Comparison of ENCODE assay signal across 8 mouse cellular contexts in the genomic region with DNA sequence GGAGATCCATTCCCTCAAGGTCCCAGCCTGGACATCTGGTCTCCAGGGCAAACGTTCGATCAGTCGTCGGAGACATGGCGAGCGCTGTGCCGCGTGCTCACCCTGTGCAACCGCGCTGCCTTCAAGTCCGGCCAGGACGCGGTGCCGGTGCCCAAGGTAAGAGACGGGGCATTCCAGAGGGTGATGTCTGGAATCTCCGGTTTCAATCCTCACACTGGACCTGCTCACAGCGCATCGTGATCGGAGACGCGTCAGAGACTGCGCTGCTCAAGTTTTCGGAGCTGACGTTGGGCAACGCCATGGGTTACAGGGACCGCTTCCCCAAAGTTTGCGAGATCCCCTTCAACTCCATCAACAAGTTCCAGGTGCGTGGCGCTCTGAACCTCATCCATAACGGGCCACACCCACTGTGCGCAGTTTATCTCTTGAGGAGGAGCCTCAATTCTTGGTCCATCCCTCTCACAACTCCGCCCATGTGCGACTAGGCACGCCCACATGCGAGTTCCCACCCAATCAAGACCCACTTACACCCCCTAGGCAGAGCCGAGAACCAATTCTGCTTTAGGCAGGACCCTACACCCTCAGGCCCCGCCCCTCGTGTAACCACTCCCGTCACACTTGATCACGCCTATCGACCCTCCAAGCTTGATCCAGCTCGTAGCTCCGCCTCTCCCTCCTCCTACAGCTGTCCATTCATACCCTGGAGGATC. TPM values are rescaled to one million over a fixed set of nuclear protein-coding genes. Genes with fewer than 3 reads are reported as not detected.
DNase-seq lines count a peak whose midpoint lies in the region; ATAC-seq and TF ChIP-seq lines count a peak whose summit lies in the region.

No protein-coding gene starts in this region.

- ATAC-seq in cerebellum, adult (ENCODE audit: insufficient number of reproducible peaks, low FRiP score, low TSS enrichment) = no peak
- peak; percentile 88 for ATAC-seq in embryonic facial prominence, embryonic 12.5 days (ENCODE audit: insufficient number of reproducible peaks, insufficient read depth, low FRiP score, low TSS enrichment)
- peak; percentile 88 for ATAC-seq in heart, embryonic 11.5 days (replicated peaks; ENCODE audit: insufficient number of reproducible peaks, low FRiP score, low TSS enrichment)
- ATAC-seq in kidney, embryonic 14.5 days (ENCODE audit: low FRiP score, low TSS enrichment) = peak; percentile 96

- peaks cover 39% of the 10 kb centered on the region for H3K27me3 ChIP-seq in embryonic facial prominence, embryonic 12.5 days
- peaks cover 41% of the 10 kb centered on the region for H3K27me3 ChIP-seq in heart, embryonic 11.5 days (ENCODE audit: control insufficient read depth, insufficient read depth, low read length)
- peaks cover 20% of the 10 kb centered on the region; the same call in 1 of the 2 replicates for H3K27me3 ChIP-seq in kidney, embryonic 14.5 days (ENCODE audit: control insufficient read depth, insufficient read depth, low read length)
- H3K27me3 ChIP-seq in liver, adult 2 months (ENCODE audit: control insufficient read depth, insufficient read depth, low read length) = no peaks in the 10 kb centered on the region
- H3K27me3 ChIP-seq in splenic B cell, adult 2 months (ENCODE audit: control insufficient read depth, insufficient read depth, low read length, poor library complexity, severe bottlenecking) = 0 out of 2 replicates have a peak, but pooled peaks cover 2% of the 10 kb centered on the region

- H3K27ac ChIP-seq in embryonic facial prominence, embryonic 12.5 days = no peak overlapping the region
- H3K27ac ChIP-seq in heart, embryonic 11.5 days (ENCODE audit: low read depth, low read length) = no peak overlapping the region
- no peak overlapping the region for H3K27ac ChIP-seq in kidney, embryonic 14.5 days (ENCODE audit: low read depth, low read length)
- H3K27ac ChIP-seq in liver, adult 2 months (replicated peaks; ENCODE audit: insufficient read depth, low read depth, low read length) = no peak overlapping the region

- TF ChIP-seq POLR2A in liver, adult 2 months (IDR thresholded peaks at IDR 0.05; ENCODE audit: extremely low read depth, insufficient read depth, low read length) = no peak

- no peak overlapping the region for H3K9ac ChIP-seq in embryonic facial prominence, embryonic 12.5 days
- H3K9ac ChIP-seq in heart, embryonic 11.5 days (ENCODE audit: low read depth, low read length) = no peak overlapping the region
- H3K9ac ChIP-seq in kidney, embryonic 14.5 days (ENCODE audit: low read depth, low read length) = peak overlapping the region; percentile 24; the same call in 1 of the 2 replicates
- H3K9ac ChIP-seq in liver, adult 2 months (ENCODE audit: low read depth, low read length) = no peak overlapping the region

- peak; percentile 67 to 82 for DNase-seq in cerebellum, postnatal 10 days
- DNase-seq in liver, adult 2 months (ENCODE audit: extremely low read depth, low read depth, low spot score) = peak; percentile 40
- DNase-seq in monocyte, adult 2 months (ENCODE audit: low read depth in 1 of 2, low spot score in 2 of 2) = peak; percentile 22 to 39
- DNase-seq in splenic B cell, adult 2 months (ENCODE audit: low read depth, low spot score) = peak; percentile 85

- no peak for TF ChIP-seq CTCF in liver, adult 2 months (IDR thresholded peaks at IDR 0.05; ENCODE audit: low read depth, low read length)

- H3K9me3 ChIP-seq in embryonic facial prominence, embryonic 12.5 days = no peaks in the 10 kb centered on the region
- H3K9me3 ChIP-seq in heart, embryonic 11.5 days (replicated peaks; ENCODE audit: control insufficient read depth, low read length) = no peaks in the 10 kb centered on the region
- no peaks in the 10 kb centered on the region for H3K9me3 ChIP-seq in kidney, embryonic 14.5 days (ENCODE audit: control insufficient read depth, low read length)

- H3K36me3 ChIP-seq in embryonic facial prominence, embryonic 12.5 days = no peaks in the 10 kb centered on the region
- H3K36me3 ChIP-seq in heart, embryonic 11.5 days (ENCODE audit: control insufficient read depth, insufficient read depth, low read length) = no peaks in the 10 kb centered on the region
- H3K36me3 ChIP-seq in kidney, embryonic 14.5 days (ENCODE audit: control insufficient read depth, insufficient read depth, low read length) = no peaks in the 10 kb centered on the region
- no peaks in the 10 kb centered on the region for H3K36me3 ChIP-seq in liver, adult 2 months (ENCODE audit: control insufficient read depth, insufficient read depth, low read length)
- H3K36me3 ChIP-seq in splenic B cell, adult 2 months (ENCODE audit: control insufficient read depth, insufficient read depth, low read length, poor library complexity, severe bottlenecking) = no peaks in the 10 kb centered on the region

- H3K79me2 ChIP-seq in liver, adult 2 months (ENCODE audit: control insufficient read depth, insufficient read depth, low read length) = no peaks in the 10 kb centered on the region

- H3K4me1 ChIP-seq in embryonic facial prominence, embryonic 12.5 days = peaks cover 3% of the 10 kb centered on the region
- no peaks in the 10 kb centered on the region for H3K4me1 ChIP-seq in heart, embryonic 11.5 days (ENCODE audit: control insufficient read depth, insufficient read depth, low read length)
- H3K4me1 ChIP-seq in kidney, embryonic 14.5 days (ENCODE audit: control insufficient read depth, insufficient read depth, low read length) = 0 out of 2 replicates have a peak, but pooled peaks cover 7% of the 10 kb centered on the region
- H3K4me1 ChIP-seq in liver, adult 2 months (ENCODE audit: control insufficient read depth, insufficient read depth, low read length) = peaks cover 13% of the 10 kb centered on the region

- peak overlapping the region; percentile 54 for H3K4me2 ChIP-seq in embryonic facial prominence, embryonic 12.5 days (replicated peaks)
- peak overlapping the region; percentile 56 for H3K4me2 ChIP-seq in heart, embryonic 11.5 days
- peak overlapping the region; percentile 58 for H3K4me2 ChIP-seq in kidney, embryonic 14.5 days (replicated peaks; ENCODE audit: low read depth, low read length)

- H3K4me3 ChIP-seq in embryonic facial prominence, embryonic 12.5 days = peak overlapping the region; percentile 26
- H3K4me3 ChIP-seq in heart, embryonic 11.5 days (ENCODE audit: low read depth, low read length) = peak overlapping the region; percentile 26
- H3K4me3 ChIP-seq in kidney, embryonic 14.5 days (ENCODE audit: low read length) = peak overlapping the region; percentile 27
- H3K4me3 ChIP-seq in liver, adult 2 months (ENCODE audit: insufficient read depth, low read depth, low read length) = peak overlapping the region; percentile 4; the same call in 1 of the 2 replicates

- 3% methylated on average over 43 of the region's 43 CpGs for WGBS in embryonic facial prominence, embryonic 12.5 days
- WGBS in heart, embryonic 11.5 days (ENCODE audit: insufficient replicate concordance) = 3% methylated on average over 43 of the region's 43 CpGs
- WGBS in kidney, embryonic 14.5 days = 2% methylated on average over 42 of the region's 43 CpGs
- WGBS in liver, adult 2 months = 8% methylated on average over 43 of the region's 43 CpGs

RNA-seq across cellular contexts. Expression of gene Atp4a, which starts 5.2 kb away (rescaled TPM):
- polyA plus RNA-seq in embryonic facial prominence, embryonic 12.5 days (2016; fragmentation: Nextera tagmentation; extraction: Ambion mirVana) = 0.50 and 0.96 TPM in 2 replicates
- polyA plus RNA-seq in heart, embryonic 11.5 days (2014; fragmentation: Nextera tagmentation; extraction: Ambion mirVana) = 0.17 and 1.4 TPM in 2 replicates
- polyA plus RNA-seq in kidney, embryonic 14.5 days (2014; fragmentation: Nextera tagmentation; extraction: Ambion mirVana) = 1.2 and 1.3 TPM in 2 replicates
- total RNA-seq in liver, adult 2 months (2014; rRNA removed) = 2.6 and 4.4 TPM in 2 replicates
- polyA plus RNA-seq in liver, adult 2 months (2012; rRNA removed) = 1.3 and 4.2 TPM in 2 replicates

RNA-seq across cellular contexts. Expression of gene Tmem147, which starts 12.2 kb away (rescaled TPM):
- 156 and 166 TPM in 2 replicates for polyA plus RNA-seq in embryonic facial prominence, embryonic 12.5 days (2016; fragmentation: Nextera tagmentation; extraction: Ambion mirVana)
- polyA plus RNA-seq in heart, embryonic 11.5 days (2014; fragmentation: Nextera tagmentation; extraction: Ambion mirVana) = 172 and 173 TPM in 2 replicates
- polyA plus RNA-seq in kidney, embryonic 14.5 days (2014; fragmentation: Nextera tagmentation; extraction: Ambion mirVana) = 202 and 206 TPM in 2 replicates
- 124 and 146 TPM in 2 replicates for total RNA-seq in liver, adult 2 months (2014; rRNA removed)
- polyA plus RNA-seq in liver, adult 2 months (2012; rRNA removed) = 248 and 335 TPM in 2 replicates

RNA-seq across cellular contexts. Expression of gene 2200002J24Rik, which starts 18.4 kb away (rescaled TPM):
- polyA plus RNA-seq in embryonic facial prominence, embryonic 12.5 days (2016; fragmentation: Nextera tagmentation; extraction: Ambion mirVana) = not detected in 2 replicates
- 0.70 and 1.6 TPM in 2 replicates for polyA plus RNA-seq in heart, embryonic 11.5 days (2014; fragmentation: Nextera tagmentation; extraction: Ambion mirVana)
- not detected in 2 replicates for polyA plus RNA-seq in kidney, embryonic 14.5 days (2014; fragmentation: Nextera tagmentation; extraction: Ambion mirVana)
- 0.34 TPM in 1 of 2 replicates, not detected in the other for total RNA-seq in liver, adult 2 months (2014; rRNA removed)
- not detected in 2 replicates for polyA plus RNA-seq in liver, adult 2 months (2012; rRNA removed)

RNA-seq across cellular contexts. Expression of gene Gapdhs, which starts 26.3 kb away (rescaled TPM):
- 0.62 and 0.97 TPM in 2 replicates for polyA plus RNA-seq in embryonic facial prominence, embryonic 12.5 days (2016; fragmentation: Nextera tagmentation; extraction: Ambion mirVana)
- polyA plus RNA-seq in heart, embryonic 11.5 days (2014; fragmentation: Nextera tagmentation; extraction: Ambion mirVana) = 0.25 and 0.36 TPM in 2 replicates
- 0.61 and 1.6 TPM in 2 replicates for polyA plus RNA-seq in kidney, embryonic 14.5 days (2014; fragmentation: Nextera tagmentation; extraction: Ambion mirVana)
- total RNA-seq in liver, adult 2 months (2014; rRNA removed) = not detected in 2 replicates
- 0.50 and 1.3 TPM in 2 replicates for polyA plus RNA-seq in liver, adult 2 months (2012; rRNA removed)

RNA-seq across cellular contexts. Expression of gene Sbsn, which starts 34.1 kb away (rescaled TPM):
- polyA plus RNA-seq in embryonic facial prominence, embryonic 12.5 days (2016; fragmentation: Nextera tagmentation; extraction: Ambion mirVana) = 1.1 and 1.3 TPM in 2 replicates
- 0.49 and 0.56 TPM in 2 replicates for polyA plus RNA-seq in heart, embryonic 11.5 days (2014; fragmentation: Nextera tagmentation; extraction: Ambion mirVana)
- polyA plus RNA-seq in kidney, embryonic 14.5 days (2014; fragmentation: Nextera tagmentation; extraction: Ambion mirVana) = 1.1 and 1.6 TPM in 2 replicates
- 0.46 and 0.60 TPM in 2 replicates for total RNA-seq in liver, adult 2 months (2014; rRNA removed)
- polyA plus RNA-seq in liver, adult 2 months (2012; rRNA removed) = 0.33 and 0.41 TPM in 2 replicates

Comparison
In these comparisons a context has a peak if more than half of its experiments do, and no peak if none do; other contexts are left out.
1. DNase-seq: peak in every context shown above with its lines; median percentile 85 in splenic B cell, adult 2 months; 74 in cerebellum, postnatal 10 days; 40 in liver, adult 2 months; 30 in monocyte, adult 2 months.